Mouse (Mus musculus) T-cell, adult 2 months (primary cell): ENCODE measurements around the gene Spsb2.
"Not testable (repeated sequence)": the region's sequence is repeated elsewhere in the genome, so short reads cannot be mapped to it uniquely, and the experiment has no call there.

Experiments
- DNase-seq: peaks from one replicate; pipeline ENCODE4 v3.0.0; 2022; ENCODE audit warnings: low spot score

Spsb2 gene

DNA sequence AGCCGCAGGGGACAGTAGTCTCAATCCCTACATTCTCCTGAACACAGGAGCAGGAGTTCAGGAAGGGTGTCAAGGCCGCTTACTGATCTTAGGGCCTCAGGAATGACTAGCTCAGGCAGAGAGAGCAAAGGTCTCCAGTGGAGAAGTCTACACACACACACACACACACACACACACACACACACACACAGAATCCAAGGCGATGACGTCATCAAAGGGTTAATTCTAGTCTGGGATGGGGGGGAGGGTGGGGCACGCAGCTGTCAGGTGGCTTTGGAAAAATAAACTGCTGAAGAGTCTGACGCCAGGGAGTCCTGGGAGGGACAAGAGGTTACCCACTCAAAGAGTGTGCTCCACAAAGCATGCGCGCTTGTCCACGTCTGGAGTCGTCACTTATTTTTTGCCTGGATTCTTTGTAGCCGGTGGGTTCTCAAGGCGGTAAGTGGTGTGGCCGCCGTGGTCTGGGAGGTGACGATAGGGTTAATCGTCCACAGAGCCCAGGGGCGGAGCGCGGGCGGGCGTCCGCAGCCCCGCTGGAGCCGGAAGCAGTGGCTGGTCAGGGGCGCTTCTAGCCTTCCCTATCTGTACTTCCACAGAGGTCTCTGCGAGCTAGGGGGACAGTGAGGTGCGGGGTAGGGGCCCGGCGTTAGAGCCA lies at the start of gene Spsb2:
Gene Spsb2 (plus strand): TSS at position 304 of the 655 bp plus-strand sequence.
- DNase-seq, result peak; percentile 16

DNA sequence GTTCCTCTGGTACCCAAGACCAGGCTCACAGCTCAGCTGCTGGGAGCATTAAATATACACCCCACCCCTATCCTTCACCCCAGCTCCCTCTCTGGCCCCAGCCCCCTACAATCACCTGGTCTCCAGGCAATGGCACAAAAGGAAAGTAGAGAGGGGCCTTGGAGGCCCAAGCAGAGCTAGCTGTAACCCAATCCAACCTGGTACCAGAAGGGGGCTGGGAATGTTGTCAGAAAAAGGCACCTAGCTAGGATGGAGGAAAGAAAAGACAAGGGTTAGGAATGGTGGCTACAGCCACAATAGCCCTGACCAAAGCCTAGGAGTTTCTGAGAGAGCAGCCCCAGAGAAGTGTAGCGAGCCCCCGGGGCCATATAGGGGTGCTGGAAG lies 49.6 kb upstream of the Spsb2 start:
- no peak for DNase-seq

DNA sequence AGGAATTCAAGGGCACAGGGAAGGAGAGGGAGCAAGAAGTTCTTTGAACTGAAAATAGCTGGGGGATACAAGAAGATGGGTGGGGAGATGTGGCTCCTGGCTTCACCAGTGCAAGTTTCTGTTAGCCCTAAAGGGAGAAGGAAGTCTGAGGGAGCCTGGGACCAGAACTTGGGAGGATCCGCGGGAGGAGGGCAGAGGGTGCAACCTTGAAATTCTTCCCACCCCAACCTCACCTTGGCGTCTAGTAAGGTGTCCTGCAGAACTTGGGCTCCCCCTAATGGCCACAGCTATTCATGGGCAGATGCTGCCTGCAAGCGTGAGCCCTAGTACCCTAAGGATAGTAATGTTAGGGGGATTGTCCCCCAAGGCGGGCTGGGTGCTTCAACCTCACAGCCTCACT lies 49.2 kb upstream of the Spsb2 start:
- DNase-seq, result peak; percentile 86

DNA sequence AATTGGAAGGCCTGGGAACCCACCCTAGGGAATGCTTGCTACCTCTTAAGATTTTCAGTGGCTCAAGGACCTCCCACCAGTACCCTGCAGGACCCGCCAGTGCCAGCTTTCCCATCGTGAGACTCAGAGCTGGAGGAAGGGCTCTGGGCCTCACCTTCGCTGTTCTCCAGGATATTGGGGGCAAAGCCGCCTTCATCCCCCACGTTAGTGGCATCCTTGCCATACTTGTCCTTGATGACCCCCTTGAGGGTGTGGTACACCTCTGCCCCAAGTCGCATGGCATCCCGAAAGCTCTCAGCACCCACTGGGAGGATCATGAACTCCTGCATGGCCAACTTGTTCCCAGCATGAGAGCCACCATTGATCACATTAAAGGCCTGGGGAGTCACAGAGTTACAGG lies 42.5 kb upstream of the Spsb2 start:
- no peak for DNase-seq

DNA sequence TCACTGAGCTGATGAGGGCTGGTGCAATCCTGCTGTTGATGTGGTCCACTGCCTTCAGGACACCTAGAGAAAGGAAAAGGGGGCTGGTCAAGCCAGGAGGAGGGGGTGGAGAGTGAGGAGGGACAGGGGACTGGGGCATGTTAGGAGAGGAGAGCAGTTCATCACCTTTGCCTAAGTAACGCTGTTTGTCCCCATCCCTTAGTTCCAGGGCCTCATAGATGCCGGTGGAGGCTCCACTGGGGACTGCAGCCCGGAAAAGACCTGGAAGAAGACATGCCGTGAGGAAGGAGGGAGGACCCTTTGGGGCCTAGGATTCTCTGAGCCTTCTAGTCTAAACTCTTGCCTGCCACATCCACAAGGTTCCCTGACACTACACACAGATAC lies 40.9 kb upstream of the Spsb2 start:
- no peak for DNase-seq

DNA sequence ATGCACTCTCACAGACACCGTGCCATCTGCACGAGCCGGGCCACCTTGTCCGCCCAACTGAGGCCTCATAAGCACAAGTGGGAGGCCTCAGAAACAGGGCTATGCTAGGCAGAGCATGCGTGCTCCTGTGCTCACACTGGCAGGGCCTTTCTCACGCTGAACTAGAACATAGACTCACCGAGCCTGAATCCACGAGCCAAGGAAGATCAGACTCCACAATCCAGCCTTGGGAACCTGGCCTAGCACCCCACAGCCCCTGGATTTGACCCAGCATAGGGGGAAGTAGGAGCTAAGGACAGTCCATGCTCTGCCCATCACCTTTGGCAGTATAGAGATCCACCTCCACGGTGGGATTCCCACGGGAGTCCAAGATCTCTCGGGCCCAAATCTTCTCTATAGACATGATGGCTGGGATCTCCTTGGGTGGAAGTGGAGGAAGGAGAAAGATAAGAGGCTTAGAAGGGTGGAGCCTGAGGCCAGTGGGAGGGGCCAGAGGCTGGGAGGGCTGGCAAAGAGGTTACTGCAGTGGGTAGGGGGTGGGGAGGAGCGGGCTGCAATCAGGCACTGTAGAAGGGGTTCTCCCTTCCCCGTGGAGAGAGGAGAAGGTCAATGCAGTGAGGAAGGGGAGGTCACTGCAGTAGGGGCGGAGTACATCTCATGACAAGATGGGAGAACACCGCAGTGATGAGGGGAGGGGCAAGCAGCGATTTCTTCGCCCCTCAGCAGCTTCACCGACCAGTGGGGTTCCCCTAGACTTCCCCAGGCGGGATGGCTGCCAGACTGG lies 40.3 kb upstream of the Spsb2 start:
- no peak for DNase-seq

DNA sequence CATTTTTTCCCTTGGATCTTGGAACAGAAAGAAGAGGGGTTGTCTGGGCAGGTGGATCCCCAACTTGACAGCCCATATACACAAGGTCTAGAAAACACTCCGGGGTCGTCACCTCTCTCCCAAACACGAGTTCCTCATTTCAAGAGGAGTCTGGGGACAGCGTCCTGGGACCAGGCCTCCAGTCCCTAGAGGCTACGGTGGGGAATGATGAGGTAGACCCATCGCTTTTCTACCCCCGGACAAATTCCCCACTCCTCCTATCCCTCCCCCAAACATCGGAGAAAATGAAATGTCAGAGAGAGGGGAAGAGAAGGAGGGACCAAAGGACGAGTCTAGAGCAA lies 39.8 kb upstream of the Spsb2 start:
- DNase-seq, result no peak

DNA sequence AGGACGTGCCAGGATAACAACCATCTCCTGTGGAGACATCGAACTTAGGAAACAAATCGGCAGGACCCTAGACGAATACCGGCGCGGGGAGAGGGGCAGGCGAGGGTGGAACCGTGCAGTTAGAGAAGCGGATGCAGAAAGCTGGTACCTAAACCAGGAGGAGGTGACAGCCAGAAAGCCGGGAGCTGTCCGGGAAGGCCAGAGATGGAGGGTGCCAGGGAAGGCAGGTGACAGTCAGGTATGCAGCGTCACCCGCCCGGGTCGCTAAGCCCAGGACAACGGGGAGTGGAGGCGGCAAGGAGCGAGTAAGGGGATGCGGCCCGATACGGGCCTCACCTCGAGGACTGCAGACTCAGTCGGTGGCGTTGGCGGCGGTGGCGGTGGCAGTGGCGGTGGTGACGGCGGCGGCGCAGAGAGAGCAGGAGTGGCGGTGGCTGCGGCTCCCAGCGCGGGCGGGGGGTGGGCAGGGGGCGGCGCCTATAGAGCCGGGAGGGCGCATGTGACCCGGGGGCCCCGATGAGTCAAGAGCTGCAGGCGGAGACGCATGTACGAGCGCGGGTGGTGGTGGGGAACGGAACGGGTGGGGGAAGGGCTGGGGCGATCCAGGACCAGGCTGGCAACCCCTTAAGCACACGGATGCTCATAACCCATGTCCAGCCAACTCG lies 39.2 kb upstream of the Spsb2 start, which contains the start of gene Eno2:
Gene Eno2 (minus strand): TSS at position 573 of the 665 bp plus-strand sequence.
- DNase-seq, result peak; percentile 50

DNA sequence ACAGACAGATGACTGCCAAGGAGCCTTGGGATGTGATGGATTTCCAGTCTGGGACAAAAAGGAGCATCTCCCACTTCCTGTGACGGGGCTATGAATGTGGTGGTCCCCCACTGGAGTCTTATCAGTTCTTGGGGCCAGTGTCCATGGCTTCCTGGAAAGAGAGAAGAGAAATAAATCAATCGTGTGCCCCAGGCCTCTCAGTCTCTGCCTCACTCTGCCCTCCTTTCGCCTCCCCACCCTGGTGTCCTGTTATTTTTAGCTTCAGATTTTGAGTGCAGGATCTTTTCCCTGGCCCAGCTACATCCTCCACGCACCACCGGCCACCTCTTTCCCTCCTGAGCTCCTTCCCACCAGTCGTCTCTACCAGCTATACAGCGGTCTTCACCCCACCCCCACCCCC lies 38.4 kb upstream of the Spsb2 start:
- DNase-seq, result no peak

DNA sequence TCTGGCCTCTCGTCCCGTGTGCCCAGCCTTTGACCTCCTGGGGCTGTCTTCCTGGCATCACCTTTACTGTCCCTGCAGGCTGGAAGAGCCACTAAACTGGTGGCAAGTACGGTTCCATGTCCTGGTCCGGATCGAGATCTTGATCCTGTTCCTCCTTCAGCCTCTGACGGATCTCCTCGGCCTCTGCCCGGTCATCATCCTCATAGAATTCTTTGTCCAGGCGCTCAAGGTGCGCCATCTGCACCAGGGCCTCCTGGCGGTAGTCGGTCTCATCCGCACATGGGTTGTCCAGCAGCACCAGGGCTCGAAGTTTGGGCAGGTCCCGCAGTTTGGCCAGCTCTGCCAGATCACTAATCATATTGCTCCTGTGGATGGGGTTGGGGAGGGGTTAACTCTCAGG lies 38.0 kb upstream of the Spsb2 start:
- DNase-seq, result no peak

DNA sequence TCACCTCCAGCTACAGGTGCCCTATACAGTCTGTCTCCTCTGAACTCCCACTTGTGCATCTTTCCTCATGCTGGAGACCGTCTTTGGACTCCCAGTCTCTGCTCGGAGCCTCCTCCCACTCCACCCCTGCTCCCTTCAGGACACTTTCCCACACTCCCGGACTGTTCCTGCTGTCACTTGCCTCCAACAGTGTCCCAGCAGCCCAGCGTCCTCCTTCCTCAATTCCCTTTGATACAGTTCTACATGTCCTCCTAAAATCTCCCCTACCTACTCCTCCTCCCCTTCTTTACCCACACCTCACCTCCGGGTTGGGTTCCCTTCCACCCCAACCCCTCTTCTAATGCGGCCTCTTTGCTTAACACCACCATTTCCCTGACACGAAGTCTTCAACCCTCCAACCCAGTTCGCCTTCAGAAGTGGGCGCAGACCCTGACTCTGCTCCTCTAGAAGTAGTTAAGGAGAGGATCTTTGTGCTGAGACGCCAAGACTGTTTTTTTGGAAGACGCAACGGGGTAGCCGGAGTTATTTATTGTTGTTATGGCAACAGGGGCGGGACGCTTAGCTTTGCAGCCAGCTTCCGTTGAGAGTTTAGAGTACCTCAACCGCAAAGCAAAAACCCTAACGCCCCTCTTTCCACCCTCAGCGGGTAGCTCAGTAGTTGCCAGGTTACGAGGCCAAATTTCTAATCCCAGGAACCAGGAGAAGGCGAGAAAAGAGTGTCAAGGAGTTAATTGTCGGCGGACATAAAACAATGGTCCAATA lies 29.1 kb upstream of the Spsb2 start, which contains the start of gene Lrrc23:
Gene Lrrc23 (minus strand): TSS at position 506 of the 762 bp plus-strand sequence.
- DNase-seq, result peak; percentile 77

DNA sequence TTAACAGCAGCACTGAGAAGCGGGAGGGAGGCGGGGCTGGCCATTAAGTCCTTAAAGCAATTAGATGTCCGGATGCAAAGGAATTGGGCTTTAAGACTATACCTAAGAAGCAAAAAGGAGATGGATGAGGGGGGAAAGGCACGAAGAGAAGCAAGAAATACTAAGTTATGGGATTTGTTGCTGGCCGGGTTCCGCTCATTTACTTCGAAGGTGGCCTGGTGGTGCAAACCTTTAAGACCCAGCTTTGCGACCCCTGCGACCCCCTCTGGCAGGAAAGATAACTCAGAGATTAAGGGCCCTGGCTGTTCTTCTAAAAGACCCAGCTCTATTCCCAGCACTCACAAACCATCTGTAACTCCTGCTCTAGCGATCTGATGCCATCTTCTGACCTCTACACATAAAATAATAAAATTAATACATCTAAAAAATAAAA lies 28.5 kb upstream of the Spsb2 start:
- DNase-seq, result no peak

DNA sequence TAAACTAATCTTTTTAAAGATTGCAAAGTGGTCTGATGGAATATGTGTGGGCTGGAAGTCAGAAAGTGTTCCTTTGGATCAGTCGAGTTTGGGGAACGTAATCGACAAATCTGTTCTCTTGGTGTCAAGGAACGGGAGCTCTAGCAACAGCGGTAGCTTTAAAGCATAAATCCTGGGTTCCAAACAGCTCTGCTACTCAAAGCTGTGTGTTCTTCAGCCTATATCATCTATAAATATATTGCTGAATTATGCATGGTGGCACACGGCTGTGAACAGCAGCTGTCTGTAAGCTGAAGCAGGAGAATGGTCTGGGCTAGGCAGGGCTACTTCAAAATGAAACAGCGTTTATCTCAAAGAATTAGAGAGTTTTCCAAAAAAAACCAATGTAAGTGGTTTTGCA lies 27.5 kb upstream of the Spsb2 start:
- no peak for DNase-seq

DNA sequence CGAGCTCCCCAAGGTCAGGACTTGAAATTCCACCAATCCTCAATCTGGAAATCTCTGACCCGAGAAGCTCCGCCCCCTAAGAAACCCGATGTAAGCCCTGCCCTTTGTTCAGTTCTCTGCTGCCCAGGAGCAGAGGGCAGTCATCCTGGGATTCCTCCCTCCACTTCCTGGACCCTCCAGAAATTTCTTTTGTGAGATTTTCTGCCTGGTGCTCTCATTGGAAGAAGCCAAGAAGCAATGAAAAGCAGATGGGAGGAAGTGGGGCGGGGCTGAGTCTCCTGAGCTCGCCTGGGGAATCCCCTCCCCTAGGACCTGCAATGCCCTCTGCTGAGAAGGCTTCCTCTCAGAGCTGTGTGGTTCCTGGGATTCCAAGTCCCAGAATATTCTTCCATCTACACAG lies 26.0 kb upstream of the Spsb2 start:
- DNase-seq, result peak; percentile 62

DNA sequence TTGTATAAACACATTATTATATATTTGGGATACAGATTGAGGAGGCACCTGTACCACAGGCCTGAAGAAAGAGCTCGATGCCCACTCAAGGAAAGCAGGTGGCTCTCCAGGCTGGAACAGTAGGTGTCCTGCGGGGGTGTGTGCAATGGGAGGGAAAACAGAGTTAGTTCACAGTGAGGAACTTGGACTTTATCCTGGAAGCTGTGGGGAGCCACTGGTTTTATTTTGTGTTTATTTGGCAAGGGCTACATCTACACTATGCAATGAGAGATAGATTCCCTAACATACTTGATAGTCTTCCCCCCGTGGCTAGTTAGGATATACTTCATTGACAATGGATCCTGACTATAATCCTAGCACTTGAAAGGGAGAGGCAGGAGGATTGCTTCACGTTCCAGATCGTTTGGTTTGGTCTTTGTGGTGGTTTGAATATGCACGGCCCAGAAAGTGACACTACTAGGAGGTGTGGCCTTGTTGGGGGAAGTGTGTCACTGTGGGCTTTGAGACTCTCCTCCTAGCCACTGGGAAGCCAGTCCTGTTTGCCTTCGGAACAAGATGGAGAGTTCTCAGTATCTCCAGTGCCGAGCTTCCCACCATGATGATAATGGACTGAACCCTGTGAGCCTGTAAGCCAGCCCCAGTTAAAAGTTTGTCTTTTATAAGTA lies 21.6 kb upstream of the Spsb2 start:
- no peak for DNase-seq

DNA sequence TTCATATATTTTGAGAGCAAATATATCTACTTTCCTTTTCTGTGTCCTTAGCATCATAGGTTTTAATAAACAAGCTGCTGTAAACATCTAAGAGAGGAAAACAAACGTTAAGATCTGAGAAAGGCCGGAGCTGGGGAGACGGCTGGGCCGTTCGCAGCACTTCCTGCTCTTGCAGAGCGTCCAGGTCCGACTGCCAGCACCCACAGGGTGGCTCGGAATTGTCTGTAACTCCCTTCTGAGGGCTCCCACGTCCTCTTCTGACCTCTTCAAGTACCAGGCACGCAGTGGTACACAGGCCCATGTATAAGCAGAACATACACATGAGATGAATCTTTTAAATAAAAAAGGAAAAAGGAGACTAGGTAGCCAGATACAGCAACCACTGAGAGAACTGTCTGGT lies 20.7 kb upstream of the Spsb2 start:
- DNase-seq, result no peak

DNA sequence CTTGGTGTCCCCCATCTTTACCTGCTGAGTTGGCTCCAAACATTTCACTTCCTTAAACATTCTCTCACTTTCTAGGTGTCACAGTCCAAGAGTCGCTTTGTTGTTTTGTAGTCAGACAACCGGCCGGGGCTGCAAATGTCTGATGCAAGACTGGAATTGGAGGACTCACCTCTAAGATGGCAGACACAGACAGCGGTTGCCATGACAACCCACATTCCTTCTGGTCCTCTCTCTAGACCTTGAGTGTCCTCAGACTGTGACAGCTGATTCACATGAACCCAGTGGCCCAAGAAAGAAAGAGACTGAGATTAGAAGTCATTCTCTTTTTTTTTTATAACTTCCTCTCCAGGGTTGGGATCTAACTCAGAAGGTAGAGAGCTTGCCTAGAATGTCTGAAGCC lies 18.9 kb upstream of the Spsb2 start:
- no peak for DNase-seq

DNA sequence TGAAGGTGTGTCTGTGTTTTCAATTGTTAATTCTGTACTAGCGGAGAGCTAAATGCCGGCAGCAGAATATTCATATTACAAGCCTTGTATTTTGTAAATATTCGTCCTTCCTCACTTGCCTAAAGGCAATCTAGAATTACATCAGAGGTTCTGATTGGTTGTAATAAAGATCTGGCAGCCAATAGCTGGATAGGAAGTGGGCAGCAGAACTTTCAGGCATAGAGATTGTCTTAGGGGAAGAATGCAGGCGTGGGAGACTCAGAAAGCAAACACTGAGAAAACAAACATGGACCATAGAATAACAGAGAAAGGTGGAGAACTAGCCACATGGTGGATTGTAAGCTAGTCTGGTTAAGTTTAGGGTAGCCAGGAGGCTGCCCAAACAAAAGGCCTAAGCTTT lies 18.3 kb upstream of the Spsb2 start:
- no peak for DNase-seq

DNA sequence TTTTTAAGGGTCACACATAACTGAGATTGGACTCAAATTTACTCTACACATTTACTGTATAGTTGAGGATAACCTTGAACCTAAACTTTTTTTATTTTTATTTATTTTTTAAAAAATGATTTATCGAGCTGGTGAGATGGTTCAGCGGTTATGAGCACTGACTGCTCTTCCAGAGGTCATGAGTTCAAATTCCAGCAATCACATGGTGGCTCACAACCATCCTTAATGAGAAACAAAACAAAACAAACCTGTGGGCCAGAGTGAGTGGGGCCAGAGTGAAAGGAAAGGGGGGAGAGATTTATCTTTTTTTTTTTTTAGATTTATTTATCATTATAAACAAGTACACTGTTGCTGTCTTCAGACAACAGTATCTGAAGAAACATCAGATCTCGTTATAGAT lies 16.6 kb upstream of the Spsb2 start:
- DNase-seq, result no peak

DNA sequence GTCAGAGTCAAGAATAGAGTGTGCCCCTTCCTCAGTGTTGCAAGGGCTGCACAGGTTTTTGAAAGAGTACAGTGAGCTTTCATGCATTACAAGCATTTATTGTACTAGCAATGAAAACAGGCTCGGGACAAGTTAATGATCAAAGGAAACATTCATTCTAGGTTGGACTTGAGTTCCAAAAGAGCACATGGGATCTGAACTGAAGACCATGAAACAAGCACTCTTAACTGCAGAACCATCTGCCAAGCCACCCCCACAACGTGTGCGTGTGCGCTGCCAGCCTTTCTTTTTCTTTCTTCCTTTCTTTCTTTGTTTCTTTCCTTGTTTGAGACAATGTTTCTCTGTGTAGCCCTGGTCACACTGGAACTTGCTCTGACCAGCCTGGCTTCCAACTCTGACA lies 12.7 kb upstream of the Spsb2 start:
- no peak for DNase-seq

DNA sequence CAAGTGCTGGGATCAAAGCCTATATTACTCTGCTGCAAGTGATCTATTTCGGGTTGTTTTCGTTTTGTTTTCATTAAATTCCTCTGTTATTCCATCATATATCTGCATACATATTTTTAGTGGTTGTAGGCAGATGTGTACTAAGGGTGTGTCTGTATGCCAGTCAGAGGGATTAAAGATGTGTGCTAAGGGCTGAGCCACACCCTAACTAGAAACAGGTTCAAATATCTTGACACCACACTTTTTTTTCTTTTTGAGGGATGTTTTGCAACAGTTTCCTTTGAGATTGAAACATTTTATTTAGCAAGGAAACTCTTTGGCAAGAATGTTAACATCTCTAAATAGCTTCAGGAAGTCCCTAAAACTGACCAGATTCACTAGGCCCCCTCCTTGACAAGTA lies 12.3 kb upstream of the Spsb2 start:
- DNase-seq, result no peak

DNA sequence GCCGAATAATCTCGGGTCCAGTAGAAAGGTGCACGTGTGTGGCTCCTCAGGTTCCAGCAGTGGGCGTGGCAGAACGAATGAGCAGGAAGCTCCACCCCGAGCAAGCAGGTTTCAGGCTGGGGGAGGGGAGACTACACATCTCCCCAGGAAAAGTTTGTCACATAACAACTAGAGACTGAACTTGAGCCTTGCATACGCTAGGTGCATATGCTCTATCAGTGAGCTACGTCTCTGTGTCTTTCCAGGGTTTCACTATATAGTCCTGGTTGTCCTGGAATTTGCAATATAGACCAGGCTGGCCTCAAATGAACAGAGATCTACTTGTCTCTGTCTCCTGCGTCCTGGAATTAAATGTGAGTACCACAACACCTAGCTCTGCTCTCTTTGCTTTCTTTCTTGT lies 6.1 kb upstream of the Spsb2 start:
- DNase-seq, result not testable (repeated sequence)
